Comparison of ENCODE assay signal across 11 mouse cellular contexts in genomic region chr17:50169946-50170427, GRCm38 (mm10). TPM values are rescaled to one million over a fixed set of nuclear protein-coding genes. Genes with fewer than 3 reads are reported as not detected.
A peak's percentile ranks its signal among the peaks of the same experiment; 100 is the strongest.
DNase-seq lines count a peak whose midpoint lies in the region; ATAC-seq and TF ChIP-seq lines count a peak whose summit lies in the region.
"Had no signal": no experiment of that assay in that cellular context is flagged by ENCODE, and none has a peak within 500 bp of the region (broad histone marks: within the 10 kb centered on the region; RNA-seq: fewer than 3 reads in every experiment).

No protein-coding gene starts in this region.

- no peak for TF ChIP-seq CTCF in lung, adult 2 months (IDR thresholded peaks at IDR 0.05; ENCODE audit: insufficient read depth, low read length)
- TF ChIP-seq CTCF in kidney, postnatal 0 days (IDR thresholded peaks at IDR 0.05; ENCODE audit: low read depth), result no peak
- no peak for TF ChIP-seq CTCF in intestine, postnatal 0 days (IDR thresholded peaks at IDR 0.05; ENCODE audit: low read depth)
- no peak for TF ChIP-seq CTCF in left cerebral cortex, adult 2 months (IDR thresholded peaks at IDR 0.05)

- H3K36me3 ChIP-seq in heart, embryonic 10.5 days, result peaks cover 25% of the 10 kb centered on the region; the same call in 1 of the 2 replicates
- H3K36me3 ChIP-seq in kidney, postnatal 0 days (ENCODE audit: insufficient read depth, low read length), result 0 out of 2 replicates have a peak, but pooled peaks cover 3% of the 10 kb centered on the region
- H3K36me3 ChIP-seq in splenic B cell, adult 2 months (ENCODE audit: control insufficient read depth, insufficient read depth, low read length, poor library complexity, severe bottlenecking), result peaks cover 16% of the 10 kb centered on the region
- no peaks in the 10 kb centered on the region for H3K36me3 ChIP-seq in intestine, postnatal 0 days (ENCODE audit: control insufficient read depth, insufficient read depth)
- H3K36me3 ChIP-seq in neural tube, embryonic 15.5 days, result peaks cover 5% of the 10 kb centered on the region; the same call in 1 of the 2 replicates

- H3K9me3 ChIP-seq in heart, embryonic 10.5 days, result peaks cover under 1% of the 10 kb centered on the region; the same call in 1 of the 2 replicates
- H3K9me3 ChIP-seq in kidney, postnatal 0 days (replicated peaks; ENCODE audit: low read length), result no peaks in the 10 kb centered on the region
- H3K9me3 ChIP-seq in intestine, postnatal 0 days (ENCODE audit: control insufficient read depth), result no peaks in the 10 kb centered on the region
- H3K9me3 ChIP-seq in neural tube, embryonic 15.5 days (replicated peaks), result no peaks in the 10 kb centered on the region

- no peak for TF ChIP-seq POLR2A in lung, adult 2 months (IDR thresholded peaks at IDR 0.05; ENCODE audit: borderline replicate concordance, extremely low read depth, low read depth, low read length)

- H3K27me3 ChIP-seq in heart, embryonic 10.5 days (ENCODE audit: insufficient read depth, poor library complexity, severe bottlenecking), result no peaks in the 10 kb centered on the region
- H3K27me3 ChIP-seq in kidney, postnatal 0 days (ENCODE audit: insufficient read depth, low read length), result no peaks in the 10 kb centered on the region
- H3K27me3 ChIP-seq in splenic B cell, adult 2 months (ENCODE audit: control insufficient read depth, insufficient read depth, low read length, poor library complexity, severe bottlenecking), result no peaks in the 10 kb centered on the region
- H3K27me3 ChIP-seq in intestine, postnatal 0 days (replicated peaks; ENCODE audit: control insufficient read depth, insufficient read depth, low read length), result no peaks in the 10 kb centered on the region
- no peaks in the 10 kb centered on the region for H3K27me3 ChIP-seq in neural tube, embryonic 15.5 days (replicated peaks)

- peak; percentile 56 to 64 for DNase-seq in lung, adult 18-20 months
- no peak for DNase-seq in lung, adult 2 months
- DNase-seq in heart, embryonic 10.5 days (ENCODE audit: low spot score), result no peak
- peak; percentile 54 for DNase-seq in kidney, postnatal 0 days (ENCODE audit: low spot score)
- peak; percentile 83 for DNase-seq in splenic B cell, adult 2 months (ENCODE audit: low read depth, low spot score)
- DNase-seq in left cerebral cortex, adult 2 months (ENCODE audit: extremely low spot score in 1 of 2, low spot score in 2 of 2), result no peak
- DNase-seq: midbrain, embryonic 14.5 days had no signal

- H3K4me2 ChIP-seq in kidney, postnatal 0 days (ENCODE audit: low read length), result no peak overlapping the region
- no peak overlapping the region for H3K4me2 ChIP-seq in intestine, postnatal 0 days (replicated peaks; ENCODE audit: low read depth)
- H3K4me2 ChIP-seq in neural tube, embryonic 15.5 days, result no peak overlapping the region

- no peak overlapping the region for H3K4me3 ChIP-seq in lung, adult 2 months (replicated peaks; ENCODE audit: extremely low read depth, low read depth, low read length)
- H3K4me3 ChIP-seq in heart, embryonic 10.5 days, result no peak overlapping the region
- H3K4me3 ChIP-seq in kidney, postnatal 0 days (replicated peaks; ENCODE audit: low read depth, low read length), result no peak overlapping the region
- no peak overlapping the region for H3K4me3 ChIP-seq in intestine, postnatal 0 days (ENCODE audit: low read depth, low read length)
- H3K4me3 ChIP-seq in left cerebral cortex, adult 2 months, result no peak overlapping the region
- no peak overlapping the region for H3K4me3 ChIP-seq in neural tube, embryonic 15.5 days (replicated peaks)
- H3K4me3 ChIP-seq: erythroblast, embryonic 14.5 days; layer of hippocampus, adult 2 months had no signal

- no peak for ATAC-seq in kidney, postnatal 0 days (replicated peaks; ENCODE audit: low FRiP score, low read depth)
- no peak for ATAC-seq in intestine, postnatal 0 days
- ATAC-seq in neural tube, embryonic 15.5 days (ENCODE audit: low FRiP score), result no peak

- intact Hi-C loops in left cerebral cortex, adult 2 months (cut with DNase I), result no loop called here

- H3K27ac ChIP-seq in heart, embryonic 10.5 days, result peak overlapping the region; percentile 60; the same call in 1 of the 2 replicates
- H3K27ac ChIP-seq in kidney, postnatal 0 days, result no peak overlapping the region
- H3K27ac ChIP-seq in intestine, postnatal 0 days (ENCODE audit: low read depth, low read length), result no peak overlapping the region
- H3K27ac ChIP-seq in left cerebral cortex, adult 2 months, result no peak overlapping the region
- H3K27ac ChIP-seq in neural tube, embryonic 15.5 days (replicated peaks), result no peak overlapping the region; the same call in 1 of the 2 replicates
- H3K27ac ChIP-seq: layer of hippocampus, adult 2 months had no signal

- 32% methylated on average over 7 of the region's 7 CpGs for WGBS in lung, adult 2 months
- WGBS in heart, embryonic 10.5 days, result 57% methylated on average over 7 of the region's 7 CpGs
- 35% methylated on average over 7 of the region's 7 CpGs for WGBS in kidney, postnatal 0 days
- 57% methylated on average over 7 of the region's 7 CpGs for WGBS in intestine, postnatal 0 days
- WGBS in neural tube, embryonic 15.5 days, result 55% methylated on average over 7 of the region's 7 CpGs

- H3K9ac ChIP-seq in kidney, postnatal 0 days (ENCODE audit: low read depth, low read length), result no peak overlapping the region
- H3K9ac ChIP-seq in intestine, postnatal 0 days (ENCODE audit: low read depth, low read length), result no peak overlapping the region
- H3K9ac ChIP-seq in neural tube, embryonic 15.5 days (replicated peaks), result no peak overlapping the region

- H3K4me1 ChIP-seq in lung, adult 2 months (ENCODE audit: control insufficient read depth, insufficient read depth, low read length), result peaks cover 13% of the 10 kb centered on the region
- peaks cover 19% of the 10 kb centered on the region for H3K4me1 ChIP-seq in heart, embryonic 10.5 days
- 0 out of 2 replicates have a peak, but pooled peaks cover 4% of the 10 kb centered on the region for H3K4me1 ChIP-seq in kidney, postnatal 0 days (replicated peaks; ENCODE audit: insufficient read depth, low read length)
- no peaks in the 10 kb centered on the region for H3K4me1 ChIP-seq in intestine, postnatal 0 days (replicated peaks; ENCODE audit: control insufficient read depth, insufficient read depth, low read length)
- 0 out of 2 replicates have a peak, but pooled peaks cover 7% of the 10 kb centered on the region for H3K4me1 ChIP-seq in neural tube, embryonic 15.5 days

RNA-seq across cellular contexts. Expression of gene Rftn1, which starts 20.5 kb away (rescaled TPM):
- polyA plus RNA-seq in lung, adult 2 months (2012; rRNA removed), result 32.4 and 49.5 TPM in 2 replicates
- 9.2 and 10.9 TPM in 2 replicates for polyA plus RNA-seq in heart, embryonic 10.5 days (2016; fragmentation: Nextera tagmentation; extraction: Ambion mirVana)
- 11.8 and 13.8 TPM in 2 replicates for polyA plus RNA-seq in kidney, postnatal 0 days (2015; fragmentation: Nextera tagmentation; extraction: Ambion mirVana)
- polyA plus RNA-seq in intestine, postnatal 0 days (2015; fragmentation: Nextera tagmentation; extraction: Ambion mirVana), result 6.9 and 7.1 TPM in 2 replicates
- total RNA-seq in left cerebral cortex, adult 2 months (2021), result 1 to 10 TPM; 8.4 to 9.4 TPM
- polyA plus RNA-seq in neural tube, embryonic 15.5 days (2015; fragmentation: Nextera tagmentation; extraction: Ambion mirVana), result 17.9 and 20.2 TPM in 2 replicates

Comparison
In these comparisons a context has a peak if more than half of its experiments do, and no peak if none do; other contexts are left out.
1. DNase-seq: peak in lung, adult 18-20 months (2 of 2), kidney, postnatal 0 days (single experiment) and splenic B cell, adult 2 months (single experiment); none in lung, adult 2 months (single experiment), heart, embryonic 10.5 days (single experiment) and left cerebral cortex, adult 2 months (0 of 2).